Mouse (Mus musculus) megakaryocyte progenitor cell, adult 5-6 weeks (primary cell): ENCODE measurements around the gene Aldh3b2. TPM values are rescaled to one million over a fixed set of nuclear protein-coding genes. Genes with fewer than 3 reads are reported as not detected.
A peak's percentile ranks its signal among the peaks of the same experiment; 100 is the strongest.
"Not testable (repeated sequence)": the region's sequence is repeated elsewhere in the genome, so short reads cannot be mapped to it uniquely, and the experiment has no call there.

Source experiments
- ATAC-seq: replicated peaks from 2 replicates; pipeline ENCODE4 v1.8.0; 2016; ENCODE audit warnings: mild to moderate bottlenecking, moderate TSS enrichment, inconsistent platforms; ENCODE audit not compliant: poor library complexity
- total RNA-seq, 2 experiments: library from RNA; stranded (forward) in 1 of 2; stranded (reverse) in 1 of 2; fragments of 157-497, 149-512 nt in 1 of 2; fragments of 200-1000 nt in 1 of 2; gene quantifications; 2 replicates each; pipeline versions ENCODE4 v1.2.3 to v1.2.4; 2015 to 2017

Gene Aldh3b2
- total RNA-seq, 2 experiments from 2014 or later = 0.25 TPM; not detected in 1

DNA sequence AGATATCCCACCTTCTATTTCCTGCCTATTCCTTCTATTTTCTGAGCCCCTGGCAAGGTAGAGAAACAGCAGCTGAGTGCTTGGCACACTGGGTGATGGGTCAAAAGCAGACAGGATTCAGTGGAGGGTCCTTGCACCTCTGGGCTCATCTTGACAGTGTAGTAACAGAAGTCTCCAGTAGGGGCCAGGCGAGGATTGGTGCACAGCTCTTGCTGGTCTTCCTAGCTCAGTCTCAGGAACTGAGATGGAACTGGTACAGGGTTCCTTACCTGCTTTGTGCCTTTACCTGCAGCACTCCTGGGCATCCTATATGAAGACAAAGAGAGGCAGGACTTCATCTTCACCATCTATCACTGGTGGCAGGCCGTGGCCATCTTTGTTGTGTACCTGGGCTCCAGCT lies 25.4 kb upstream of the Aldh3b2 start:
- ATAC-seq = peak; percentile 65

DNA sequence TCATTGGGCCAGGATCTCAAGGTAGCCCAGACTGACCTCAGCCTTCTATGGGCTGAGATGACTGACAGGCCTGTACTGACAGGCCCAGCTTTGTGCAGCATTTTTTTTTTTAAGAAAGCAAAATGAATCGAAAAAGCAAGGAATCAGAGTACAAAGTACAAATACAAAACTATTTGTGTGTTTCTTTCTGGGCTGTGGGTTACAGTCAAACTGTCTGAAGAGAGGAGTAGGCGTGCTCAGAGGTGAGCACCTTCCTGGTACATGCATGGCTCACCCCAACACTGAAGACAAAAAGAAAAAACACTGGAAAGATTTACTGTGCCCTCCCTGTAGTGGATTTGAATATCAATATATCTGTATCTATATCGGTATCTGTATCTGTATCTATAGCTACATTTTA lies 24.3 kb upstream of the Aldh3b2 start:
- ATAC-seq = no peak

DNA sequence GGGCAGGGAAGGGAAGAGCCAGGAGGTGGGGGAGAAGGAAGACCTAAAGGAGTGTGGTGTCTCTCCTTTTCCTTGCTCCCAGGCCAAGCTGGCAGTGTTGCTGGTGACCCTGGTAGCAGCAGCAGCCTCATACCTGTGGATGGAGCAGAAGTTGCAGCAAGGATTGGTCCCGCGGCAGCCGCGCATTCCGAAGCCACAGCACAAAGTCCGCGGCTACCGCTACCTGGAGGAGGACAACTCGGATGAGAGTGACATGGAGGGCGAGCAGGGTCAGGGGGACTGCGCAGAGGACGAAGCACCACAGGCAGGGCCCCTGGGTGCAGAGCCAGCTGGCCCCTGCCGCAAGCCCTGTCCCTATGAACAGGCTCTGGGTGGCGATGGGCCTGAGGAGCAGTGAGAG lies 23.6 kb upstream of the Aldh3b2 start:
- ATAC-seq = no peak

DNA sequence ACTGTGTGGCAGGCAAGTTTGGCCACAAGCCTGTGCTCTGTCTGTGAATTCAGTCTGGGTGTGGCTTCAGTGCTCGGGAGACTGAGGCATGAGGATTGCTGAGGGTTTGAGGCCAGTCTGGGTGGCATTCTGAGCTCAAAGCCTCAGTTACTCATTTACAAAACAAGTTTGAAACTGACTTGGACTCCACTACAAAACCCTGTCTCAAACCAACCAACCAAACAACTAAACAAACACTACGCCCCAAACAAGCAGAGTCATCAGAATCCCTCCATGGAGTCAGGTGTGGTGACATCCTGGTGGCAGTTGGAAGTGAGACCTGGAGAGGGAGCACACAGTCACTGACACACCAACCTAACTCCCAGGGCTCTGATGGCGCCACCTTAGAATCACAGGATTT lies 21.8 kb upstream of the Aldh3b2 start:
- no peak for ATAC-seq

DNA sequence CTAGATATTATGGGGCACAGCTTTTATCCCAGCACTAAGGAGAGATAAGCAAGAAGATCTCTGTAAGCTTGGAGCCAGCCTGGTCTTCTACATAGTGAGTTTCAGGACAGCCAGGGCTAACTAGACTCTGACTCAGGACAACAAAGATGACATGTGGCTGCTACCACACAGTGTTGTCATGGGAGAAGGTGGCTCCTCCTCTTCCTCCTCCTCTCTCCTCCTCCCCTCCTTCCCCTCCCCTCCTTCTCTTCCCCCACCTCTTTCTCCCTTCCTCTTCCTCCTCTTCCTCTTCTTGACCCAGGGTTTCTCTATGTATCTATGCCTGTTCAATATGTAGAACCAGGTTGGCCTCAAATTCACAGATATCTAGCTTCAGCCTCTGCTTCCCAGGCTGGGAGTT lies 20.7 kb upstream of the Aldh3b2 start:
- peak; percentile 50 for ATAC-seq

DNA sequence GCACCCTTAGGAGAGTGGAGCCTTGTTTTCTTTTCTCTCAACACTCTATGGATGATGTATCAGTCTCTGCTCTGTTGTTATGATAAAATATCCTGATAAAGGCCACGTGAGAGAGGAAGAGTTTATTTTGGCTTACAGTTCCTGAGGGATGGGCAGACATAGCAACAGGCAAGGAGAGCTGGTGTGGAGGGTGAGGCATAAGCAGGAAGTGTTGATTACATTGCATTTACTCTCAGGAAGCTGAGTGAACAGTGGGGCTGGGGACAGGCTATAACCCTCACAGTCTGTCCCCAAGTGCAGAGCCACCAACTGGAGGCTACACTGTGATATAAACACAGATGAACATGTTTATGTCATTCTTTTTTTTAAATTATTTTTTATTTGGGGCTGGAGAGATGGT lies 20.0 kb upstream of the Aldh3b2 start:
- no peak for ATAC-seq

DNA sequence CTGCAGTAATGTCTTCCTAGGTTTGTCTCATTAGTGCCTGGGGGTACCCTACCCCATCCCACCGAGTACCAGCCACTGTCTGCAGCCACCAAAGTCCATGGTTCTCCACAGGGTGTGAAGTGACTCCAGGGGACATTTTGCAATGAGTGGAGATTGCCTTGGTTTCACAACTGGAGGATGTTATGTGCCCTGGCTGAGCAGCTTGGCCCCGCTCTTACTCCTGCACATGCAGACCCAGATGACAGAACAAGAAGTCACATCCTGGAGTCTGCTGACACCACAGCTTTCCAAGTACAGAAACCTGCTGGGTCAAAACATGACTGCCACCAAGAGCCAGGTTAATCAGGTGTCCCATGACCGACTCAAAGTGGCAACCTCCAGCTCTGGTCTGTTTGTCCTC lies 17.1 kb upstream of the Aldh3b2 start:
- ATAC-seq = peak; percentile 55; the same call in 1 of the 2 replicates

DNA sequence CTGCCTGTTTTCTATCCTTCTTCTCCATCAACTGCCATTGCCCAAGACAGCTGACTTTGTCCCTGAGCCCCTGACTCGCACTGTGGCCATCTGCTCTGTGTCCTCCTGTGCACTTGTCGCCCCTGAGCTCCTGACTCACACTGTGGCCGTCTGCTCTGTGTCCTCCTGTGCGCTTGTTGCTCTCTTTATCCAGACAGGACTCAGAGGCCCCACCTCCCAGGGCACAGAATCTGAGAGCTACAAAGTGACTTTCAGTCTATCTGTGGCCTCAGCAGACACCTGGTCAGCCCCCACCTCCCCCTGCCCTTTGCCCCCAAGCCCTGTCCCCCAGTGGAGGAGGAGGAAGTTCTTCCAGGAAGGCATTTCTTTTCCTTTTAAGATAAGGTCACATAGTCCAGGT lies 16.3 kb upstream of the Aldh3b2 start:
- no peak for ATAC-seq

DNA sequence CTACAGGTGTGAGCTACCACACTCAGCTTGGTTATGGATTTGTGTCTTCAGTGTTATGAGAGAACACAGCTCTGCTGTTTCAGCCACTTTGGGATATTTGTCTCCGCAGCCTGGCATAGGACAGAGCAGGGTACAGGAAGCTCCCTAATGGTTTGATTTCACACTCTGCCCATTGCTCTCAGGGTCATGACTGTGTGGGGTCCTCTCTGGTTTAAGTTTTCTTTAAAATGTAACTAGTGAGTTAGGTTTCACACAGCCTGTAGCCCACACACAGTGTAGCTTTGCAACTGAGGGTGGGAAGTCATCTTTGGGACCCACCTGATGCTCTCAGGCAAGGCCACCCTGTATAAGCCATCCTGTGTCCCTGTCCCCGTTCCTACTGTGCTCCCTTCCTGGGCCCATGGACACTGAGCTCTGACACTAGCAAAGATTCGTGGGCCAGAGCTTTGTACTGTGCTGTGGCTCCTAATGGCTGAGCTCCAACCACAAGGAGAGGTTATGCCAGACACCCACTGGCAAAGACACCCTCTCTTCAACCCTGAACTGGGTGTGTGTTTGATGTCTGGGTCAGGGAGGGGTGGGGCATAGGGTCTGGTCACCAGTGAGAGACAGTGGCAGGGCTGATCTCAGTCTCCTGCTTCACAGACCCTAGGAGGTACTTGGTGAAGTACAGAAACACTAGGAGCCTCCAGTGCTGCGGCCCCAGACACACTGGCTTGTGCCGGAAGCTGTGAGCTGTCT lies 14.7 kb upstream of the Aldh3b2 start:
- ATAC-seq = not testable (repeated sequence)

DNA sequence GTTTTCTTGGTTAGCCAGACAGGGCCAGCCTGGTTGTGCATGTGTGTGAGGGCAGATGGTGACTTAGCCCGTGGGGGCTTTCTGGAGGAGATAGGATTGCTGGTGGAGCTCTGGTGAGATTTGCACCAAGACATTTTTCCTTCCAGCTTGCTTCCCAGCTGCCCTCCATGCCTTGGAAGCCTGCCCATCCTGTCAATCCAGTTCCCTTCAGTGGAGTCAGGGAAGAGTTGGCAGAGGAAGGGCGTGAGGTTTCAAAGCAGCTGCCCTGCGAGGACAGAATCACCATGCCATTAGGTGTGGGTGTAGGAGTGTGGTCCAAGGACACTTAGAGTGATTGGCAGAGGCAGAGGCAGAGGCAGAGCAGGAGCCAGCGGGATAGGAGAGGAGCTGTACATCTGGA lies 13.7 kb upstream of the Aldh3b2 start, which contains the start of gene Aldh3b3:
Gene Aldh3b3, plus strand, starts transcription at position 176 of the 400 bp plus-strand sequence.
- no peak for ATAC-seq

DNA sequence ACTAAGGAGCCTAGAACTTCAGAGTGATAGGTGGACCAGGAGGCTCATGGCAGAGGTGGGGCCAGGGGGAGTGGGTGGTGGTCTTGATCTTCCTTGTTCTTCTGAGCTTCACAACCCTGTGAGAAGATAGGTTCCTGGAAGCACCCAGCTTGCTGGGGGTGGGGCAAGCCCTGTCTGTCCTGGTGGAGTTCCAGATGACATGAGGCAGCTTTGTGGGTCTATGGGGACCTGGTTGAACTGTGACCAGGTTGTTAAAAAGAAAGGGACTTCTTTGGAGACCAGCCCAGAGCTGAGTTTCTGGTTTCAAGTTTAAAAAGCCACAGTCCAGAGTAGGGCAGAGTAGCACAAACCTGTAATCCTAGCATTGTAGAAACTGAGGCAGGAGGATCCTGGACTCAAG lies 13.1 kb upstream of the Aldh3b2 start:
- no peak for ATAC-seq

DNA sequence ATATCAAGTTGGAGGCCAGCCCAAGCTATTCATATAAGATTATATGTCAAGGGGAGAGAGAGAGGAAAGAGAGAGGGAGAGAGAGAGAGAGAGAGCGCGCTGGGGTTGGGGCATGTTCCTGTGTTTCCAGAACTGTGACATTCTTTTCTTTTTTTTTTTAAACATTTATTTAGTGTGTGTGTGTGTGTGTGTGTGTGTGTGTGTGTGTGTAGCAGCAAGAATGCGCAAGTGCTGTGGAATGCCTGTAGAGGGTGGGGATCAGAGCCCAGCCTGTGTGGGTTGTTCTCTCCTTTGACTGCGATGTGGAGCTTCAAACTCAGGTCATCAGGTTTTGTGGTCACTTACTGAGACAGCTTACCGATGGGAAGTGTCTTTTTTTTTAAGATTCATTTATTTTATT lies 11.9 kb upstream of the Aldh3b2 start:
- ATAC-seq = no peak

DNA sequence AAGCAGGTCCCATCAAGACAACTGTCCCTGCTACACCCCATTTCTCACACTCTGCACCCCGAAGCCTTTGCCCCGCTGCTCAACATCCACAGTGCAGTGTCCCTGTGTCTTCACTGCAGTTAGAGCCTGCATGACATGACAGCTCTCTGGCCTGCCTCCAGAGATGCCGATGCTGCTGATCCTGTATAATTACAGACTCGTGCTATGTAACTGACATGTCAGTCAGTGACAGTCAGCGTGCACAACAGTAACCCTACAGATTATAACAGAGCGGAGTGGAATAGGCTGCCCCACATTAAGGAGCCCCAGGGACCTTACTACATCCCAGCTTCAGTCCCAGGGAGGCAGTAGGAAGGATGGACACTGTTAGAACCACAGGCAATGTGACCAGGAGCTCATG lies 10.3 kb upstream of the Aldh3b2 start:
- ATAC-seq = not testable (repeated sequence)

DNA sequence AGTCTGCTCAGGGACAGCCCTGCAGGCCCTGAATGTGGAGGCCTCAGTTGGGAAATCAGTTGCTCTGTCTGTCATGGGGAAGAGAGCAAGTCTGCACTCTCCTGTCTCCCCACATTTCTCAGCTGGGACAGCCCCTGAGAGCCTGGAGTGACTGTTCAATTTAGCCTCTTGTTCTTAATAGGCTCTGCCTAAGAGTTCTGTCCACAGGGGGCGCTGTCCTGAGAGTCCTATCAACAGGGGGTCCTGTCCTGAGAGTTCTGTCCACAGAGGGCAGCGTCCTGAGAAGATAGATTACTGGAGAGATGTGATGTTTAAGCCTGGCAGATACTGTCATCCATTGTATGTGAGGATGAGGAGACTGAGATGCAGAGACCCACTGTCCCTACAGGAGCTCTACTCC lies 9.7 kb upstream of the Aldh3b2 start:
- peak; percentile 37; the same call in 1 of the 2 replicates for ATAC-seq

DNA sequence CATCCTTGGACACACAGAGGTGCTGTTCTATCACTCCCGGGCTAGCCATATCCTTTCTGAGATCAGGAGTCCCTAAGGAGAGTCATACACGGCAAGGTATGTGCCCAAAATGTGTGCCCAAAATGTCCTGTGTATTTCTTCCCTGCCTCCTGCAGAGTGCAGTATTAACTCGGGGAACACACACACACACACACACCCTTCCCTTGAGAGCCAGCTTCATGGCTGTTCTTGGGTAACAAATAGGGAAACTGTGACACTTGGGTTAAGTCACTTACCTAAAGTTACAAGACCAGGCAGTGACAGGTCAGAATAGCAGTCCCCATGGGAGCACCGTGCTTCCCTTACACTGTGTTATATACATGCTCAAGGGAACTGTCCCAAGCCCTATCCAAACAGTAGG lies 8.1 kb upstream of the Aldh3b2 start:
- no peak for ATAC-seq

DNA sequence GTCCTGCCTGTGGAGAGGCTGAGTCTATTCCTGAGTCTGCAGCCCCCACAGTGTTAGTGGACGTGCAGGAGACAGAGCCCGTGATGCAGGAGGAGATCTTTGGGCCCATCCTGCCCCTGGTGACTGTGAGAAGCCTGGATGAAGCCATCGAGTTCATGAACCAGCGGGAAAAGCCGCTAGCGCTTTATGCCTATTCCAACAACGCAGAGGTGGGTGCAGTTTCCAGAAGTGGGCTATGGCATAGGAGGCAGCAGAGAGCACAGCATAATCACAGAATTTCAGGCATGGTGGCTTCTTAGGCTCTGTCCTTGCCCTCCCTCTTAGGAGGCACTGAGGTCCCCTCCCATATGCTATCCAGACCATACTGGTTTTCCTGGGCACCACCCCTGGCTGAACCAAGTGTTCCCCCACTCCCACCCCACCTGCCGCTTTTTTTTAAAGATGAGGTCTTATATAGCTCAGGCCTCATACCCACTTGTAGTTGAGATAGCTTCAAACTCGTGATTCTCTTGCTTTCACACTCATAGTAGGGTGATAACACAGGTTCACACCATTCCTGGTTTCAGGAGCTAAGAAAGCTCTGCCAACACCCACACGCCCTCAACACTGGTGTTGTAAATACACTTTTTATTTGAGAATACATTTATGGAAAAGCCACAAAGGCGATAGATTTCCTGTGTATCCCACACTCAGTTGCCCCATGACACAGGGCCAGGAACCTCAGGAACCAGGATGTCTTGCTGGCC lies 5.6 kb upstream of the Aldh3b2 start:
- ATAC-seq = 0 out of 2 replicates have a peak, but pooled peaks have one; percentile 43

DNA sequence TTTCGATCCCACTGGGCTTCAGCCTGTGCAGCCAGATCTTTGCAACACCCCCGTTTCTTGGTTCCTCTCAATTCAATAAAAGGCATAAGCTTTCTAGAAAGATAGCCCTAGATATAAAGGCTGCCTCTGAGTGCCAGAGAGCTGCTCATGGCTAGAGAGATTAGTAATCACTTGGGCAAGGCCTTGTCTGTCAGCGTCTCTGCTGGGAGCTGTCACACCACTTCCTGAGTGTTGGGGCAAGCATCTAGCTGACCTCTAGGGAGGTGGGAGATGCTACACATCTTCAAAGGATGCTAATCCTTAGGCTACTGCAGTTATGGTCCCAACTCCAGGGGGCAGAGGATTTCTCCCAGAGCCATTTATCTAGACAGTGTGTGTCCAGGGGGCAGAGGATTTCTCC lies 4.9 kb upstream of the Aldh3b2 start:
- ATAC-seq = peak; percentile 62

DNA sequence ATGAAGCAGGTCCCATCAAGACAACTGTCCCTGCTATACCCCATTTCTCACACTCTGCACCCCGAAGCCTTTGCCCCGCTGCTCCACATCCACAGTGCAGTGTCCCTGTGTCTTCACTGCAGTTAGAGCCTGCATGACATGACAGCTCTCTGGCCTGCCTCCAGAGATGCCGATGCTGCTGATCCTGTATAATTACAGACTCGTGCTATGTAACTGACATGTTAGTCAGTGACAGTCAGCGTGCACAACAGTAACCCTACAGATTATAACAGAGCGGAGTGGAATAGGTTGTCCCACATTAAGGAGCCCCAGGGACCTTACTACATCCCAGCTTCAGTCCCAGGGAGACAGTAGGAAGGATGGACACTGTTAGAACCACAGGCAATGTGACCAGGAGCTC lies 2.5 kb downstream of the Aldh3b2 start:
- not testable (repeated sequence) for ATAC-seq

DNA sequence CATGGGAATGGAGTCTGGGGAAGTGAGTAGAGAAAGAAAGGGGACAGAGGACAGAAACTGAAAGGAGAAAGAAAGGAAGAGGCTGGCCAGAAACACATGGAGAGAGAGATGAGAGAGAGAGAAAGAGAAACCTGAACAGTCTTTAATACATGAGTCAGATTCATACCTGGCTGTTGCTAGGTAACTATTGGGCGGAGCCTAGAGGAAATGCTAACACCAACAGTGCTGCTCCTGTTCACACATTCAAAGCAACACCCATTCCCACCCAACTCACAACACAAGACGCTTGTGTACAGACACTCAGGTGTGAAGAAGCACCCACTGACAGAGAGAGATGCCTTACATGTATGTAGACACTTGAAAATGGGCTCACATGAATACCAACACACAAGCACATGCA lies 3.7 kb downstream of the Aldh3b2 start:
- ATAC-seq = no peak

DNA sequence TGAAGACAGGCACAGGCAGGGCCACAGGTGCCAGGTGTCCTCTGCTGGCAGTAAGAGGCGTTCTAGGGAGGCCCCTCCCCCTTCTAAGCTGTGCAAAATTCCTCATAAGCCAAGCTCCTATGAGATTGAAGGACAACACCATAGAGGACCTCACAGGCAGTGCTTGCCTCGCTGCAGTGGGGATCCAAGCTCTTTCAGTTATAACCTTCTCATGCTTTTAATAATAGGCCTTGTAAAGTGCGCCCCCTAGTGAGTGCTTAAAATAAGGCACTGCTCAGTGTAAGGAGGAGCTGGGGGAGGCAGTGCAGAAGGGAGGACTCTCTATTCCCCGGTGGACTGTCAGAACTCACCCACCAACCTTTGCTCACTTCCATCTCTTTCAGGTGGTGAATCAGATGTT lies 8.2 kb downstream of the Aldh3b2 start:
- ATAC-seq = peak; percentile 82

DNA sequence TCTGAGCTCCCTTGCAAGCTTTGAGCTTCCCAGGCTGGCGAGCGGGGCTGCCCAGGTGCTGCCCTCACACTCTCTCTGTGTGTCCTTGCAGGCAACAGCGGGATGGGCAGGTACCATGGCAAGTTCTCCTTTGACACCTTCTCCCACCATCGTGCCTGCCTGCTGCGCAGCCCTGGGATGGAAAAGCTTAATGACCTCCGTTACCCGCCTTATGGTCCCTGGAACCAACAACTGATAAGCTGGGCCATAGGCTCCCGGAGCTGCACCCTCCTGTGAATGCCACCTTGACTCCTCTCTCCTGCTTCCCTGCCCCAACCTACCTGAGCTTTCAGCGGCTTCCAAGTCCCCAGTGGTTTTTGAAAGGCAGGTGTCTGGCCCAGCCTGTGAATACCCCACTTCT lies 8.8 kb downstream of the Aldh3b2 start:
- ATAC-seq = no peak

DNA sequence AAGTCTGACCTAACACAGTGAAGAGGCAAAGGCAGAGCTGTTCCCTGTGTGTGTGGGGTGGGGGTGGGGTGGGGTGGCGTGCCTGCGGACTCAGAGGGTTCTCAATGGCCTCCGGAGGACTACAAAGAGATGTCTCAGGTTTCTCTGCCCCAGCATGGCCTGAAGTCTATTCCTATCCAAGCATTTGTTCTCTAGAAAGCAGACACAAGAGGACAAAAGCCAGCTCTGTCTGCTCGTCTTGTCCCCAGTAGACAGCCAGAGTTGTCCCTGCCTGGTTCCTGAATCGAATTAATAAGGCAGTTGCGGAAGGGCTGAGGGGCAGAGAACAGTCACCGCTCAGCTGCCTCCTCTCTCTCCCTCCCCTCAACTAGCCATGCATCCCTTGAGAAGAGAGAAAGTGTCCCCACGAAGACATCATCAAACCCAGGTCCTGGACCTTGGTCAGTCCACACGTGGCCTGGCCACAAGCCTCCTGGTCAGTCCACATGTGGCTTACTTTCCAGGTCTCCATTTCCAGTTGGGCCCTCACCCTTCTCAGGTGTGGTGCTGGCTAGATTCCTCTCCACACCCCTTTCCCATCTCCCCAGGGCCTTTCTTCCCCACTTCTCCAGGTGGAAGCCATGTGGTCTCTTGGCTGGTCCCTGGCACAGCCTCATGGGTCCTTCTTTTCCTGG lies 11.5 kb downstream of the Aldh3b2 start:
- ATAC-seq = no peak
